Mouse (Mus musculus): ENCODE results near the gene Mypn.
A peak's percentile ranks its signal among the peaks of the same experiment; 100 is the strongest.

The Mypn gene

GRCm38 (mm10) chr10:63192736-63193135, 11.0 kb downstream of the Mypn start:
- no peak for DNase-seq

GRCm38 (mm10) chr10:63192276-63192675, 11.5 kb downstream of the Mypn start:
- no peak for DNase-seq

- DNase-seq = no peak
Observed at GRCm38 (mm10) chr10:63184451-63184850, 19.3 kb downstream of the Mypn start.

- DNase-seq = no peak
Observed at GRCm38 (mm10) chr10:63182177-63182768, 21.5 kb downstream of the Mypn start.

DNA sequence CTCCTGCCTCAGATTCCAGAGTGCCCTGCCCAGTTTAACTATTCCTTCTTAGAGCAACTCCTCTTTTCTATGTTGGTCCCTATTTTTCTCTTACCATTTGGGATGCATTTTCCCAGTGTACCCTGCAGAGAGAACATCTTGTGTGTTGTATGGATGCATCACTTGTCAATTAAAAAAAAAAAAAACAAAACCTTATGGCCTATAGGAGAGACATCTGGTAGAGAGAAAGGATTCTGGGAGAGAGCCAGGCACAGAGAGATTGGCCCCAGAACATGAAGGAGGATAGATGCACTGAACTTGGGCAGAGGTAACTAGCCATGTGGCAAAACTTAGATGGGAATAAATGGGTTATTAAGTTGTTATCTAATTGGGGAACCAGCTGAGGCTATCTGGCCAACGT, 22.6 kb downstream of the Mypn start:
- DNase-seq = no peak

GRCm38 (mm10) chr10:63179524-63179923, 24.2 kb downstream of the Mypn start:
- no peak for DNase-seq

DNA sequence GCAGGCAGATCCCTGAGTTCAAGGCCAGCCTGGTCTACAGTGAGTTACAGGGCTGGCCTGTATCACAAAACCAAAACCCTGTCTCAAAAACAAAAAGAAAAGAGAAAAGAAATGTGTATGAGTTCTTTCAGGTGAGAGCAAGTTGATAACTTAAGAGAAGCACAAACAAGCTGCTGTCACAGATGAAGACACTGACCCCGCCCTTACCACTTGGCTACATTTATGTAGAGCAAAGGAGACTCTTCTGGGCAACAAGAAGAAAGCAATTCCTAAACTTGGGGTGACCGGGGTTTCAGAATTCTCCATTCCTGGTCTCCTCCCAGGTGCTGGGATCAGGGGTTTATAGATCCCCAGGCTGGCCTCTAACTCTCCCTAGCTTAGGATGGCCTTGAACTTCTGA, 25.4 kb downstream of the Mypn start:
- DNase-seq = no peak

DNA sequence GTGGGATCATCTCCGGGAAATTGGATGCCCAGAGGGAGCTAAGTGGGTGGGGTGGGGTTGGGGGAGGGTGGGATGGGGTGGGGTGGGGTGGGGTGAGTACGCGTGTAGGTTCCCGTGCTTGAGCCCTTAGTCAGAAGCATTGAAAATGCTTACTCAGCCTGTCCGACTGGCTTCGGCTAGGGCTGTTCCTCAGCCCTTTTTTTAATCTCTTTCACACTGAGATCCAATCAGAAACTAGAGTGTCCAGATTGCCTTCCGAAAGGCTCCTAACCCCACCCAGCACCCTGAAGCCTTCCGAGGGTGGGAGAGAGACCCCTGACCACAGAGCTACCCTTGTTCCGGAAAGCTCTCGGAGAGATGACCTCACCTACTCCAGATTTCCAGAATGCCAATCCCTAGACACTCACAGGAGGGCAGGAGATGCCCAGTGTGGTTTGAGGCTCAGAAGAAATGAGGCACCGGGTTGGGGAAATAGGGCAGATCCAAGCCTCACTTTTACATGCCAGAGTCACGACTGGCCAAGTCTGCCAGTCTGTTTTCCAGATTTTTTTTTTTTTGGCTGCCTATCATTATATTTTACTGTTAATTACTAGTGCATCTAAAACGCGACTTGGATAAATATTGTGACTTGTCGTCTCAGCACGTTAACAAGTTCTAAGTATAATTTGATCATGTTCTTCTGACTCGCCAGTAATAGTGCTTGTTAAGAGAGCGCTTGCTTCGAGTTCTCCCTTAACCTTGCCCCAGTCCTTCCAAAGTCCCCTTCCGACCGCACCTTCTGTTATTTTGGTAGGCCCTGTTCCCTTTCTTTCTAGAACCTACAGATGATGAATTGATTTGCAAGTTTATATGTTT, 26.2 kb downstream of the Mypn start:
- DNase-seq = peak; percentile 4

DNA sequence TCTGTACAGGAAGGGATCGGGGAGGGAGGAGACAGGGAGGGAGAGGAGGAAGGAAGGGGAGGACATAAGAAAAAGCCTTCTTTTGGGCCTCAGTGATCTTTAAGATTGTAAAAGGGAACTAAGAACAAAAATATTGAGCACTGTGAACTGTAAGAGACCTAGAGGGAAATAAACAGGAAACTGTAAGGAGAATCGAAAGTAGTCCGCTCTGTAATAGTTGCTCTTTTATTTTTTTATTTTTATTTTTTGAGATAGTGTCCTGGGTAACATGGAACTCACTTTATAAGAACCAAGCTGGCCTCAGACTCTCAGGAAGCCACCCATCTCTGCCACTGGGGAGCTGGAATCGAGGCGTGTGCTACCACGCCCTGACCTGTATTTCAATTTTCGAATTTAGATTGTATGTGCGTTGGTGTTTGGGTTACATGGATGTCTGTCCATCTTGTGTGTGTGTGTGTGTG, 27.3 kb downstream of the Mypn start:
- DNase-seq = peak; percentile 25

GRCm38 (mm10) chr10:63172089-63172488, 31.7 kb downstream of the Mypn start:
- DNase-seq = no peak

DNA sequence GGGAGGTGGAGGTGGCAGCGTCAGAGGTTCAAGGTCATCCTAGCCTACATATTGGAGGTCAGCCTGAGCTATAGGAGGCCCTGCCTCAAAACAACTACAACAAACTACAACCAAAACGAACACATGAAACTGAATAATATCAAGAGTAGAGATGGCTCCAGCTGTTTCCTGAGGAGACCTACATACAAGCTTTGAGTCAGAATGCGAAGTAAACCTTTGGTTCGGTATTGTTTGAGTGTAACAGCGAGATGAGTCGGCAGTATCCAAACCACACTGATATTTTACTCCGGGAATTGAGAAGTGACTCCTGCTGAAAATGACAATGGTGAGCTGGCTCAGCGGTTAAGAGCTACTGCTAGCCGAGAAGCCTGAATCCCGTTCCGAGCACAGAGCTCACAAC, 34.2 kb downstream of the Mypn start:
- no peak for DNase-seq

DNA sequence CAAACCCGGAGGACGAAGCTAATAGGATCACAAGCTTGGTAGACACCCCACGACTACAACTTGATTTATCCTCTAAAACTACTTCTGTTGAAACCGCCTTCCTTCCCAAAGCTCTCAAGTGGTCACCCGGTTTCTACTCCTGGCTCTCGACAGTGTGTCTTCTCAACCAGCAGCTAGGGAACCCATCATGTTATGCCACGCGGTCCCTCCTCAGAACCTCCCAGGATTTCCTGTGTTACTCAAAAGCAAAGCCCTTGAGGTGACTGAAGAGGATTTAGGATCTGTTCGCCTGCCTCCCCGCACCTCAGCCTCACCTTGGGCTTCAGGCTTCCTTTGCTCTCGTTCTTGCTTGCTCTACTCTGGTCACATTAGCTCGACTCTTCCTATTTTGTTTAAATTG, 35.6 kb downstream of the Mypn start:
- DNase-seq = no peak

DNA sequence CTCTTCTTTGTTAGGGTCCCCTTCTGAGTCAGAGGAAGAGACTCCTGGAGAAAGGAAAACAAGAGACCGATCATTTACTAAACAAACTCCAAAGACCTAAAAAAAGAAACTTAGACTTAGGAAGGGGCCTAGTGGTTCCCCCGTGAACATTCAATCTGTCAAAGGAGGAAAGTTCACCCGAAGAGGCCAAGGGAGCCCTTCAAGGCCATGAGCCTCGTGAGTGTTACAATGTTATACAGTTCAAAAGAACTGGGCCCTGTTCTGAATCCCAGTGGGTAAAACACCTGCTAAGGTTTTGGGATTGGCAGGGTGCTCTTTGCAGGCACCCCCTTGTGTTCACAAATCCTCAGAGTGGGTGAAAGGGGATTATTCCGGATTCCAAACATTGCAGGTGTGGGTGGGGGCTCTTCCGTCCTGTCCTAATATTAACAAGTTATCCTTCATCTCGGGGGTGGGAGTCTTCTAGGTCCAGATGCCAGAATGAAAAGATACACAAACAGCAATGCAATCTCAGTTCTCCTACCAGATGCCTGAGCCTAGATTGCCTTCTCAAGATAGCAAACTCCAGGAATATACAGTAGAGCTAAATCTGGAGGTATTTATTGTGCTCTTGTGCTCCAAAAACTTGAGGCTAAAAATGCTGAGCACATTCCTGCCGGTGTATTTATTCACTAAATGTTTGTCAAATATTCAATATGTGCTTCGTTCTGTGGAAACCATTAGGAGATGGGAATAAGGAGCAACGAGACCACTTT, 36.3 kb downstream of the Mypn start:
- DNase-seq = no peak

- no peak for DNase-seq
Observed at GRCm38 (mm10) chr10:63165752-63166412, 37.9 kb downstream of the Mypn start.

- DNase-seq = no peak
Observed at GRCm38 (mm10) chr10:63161240-63161639, 42.5 kb downstream of the Mypn start.

DNA sequence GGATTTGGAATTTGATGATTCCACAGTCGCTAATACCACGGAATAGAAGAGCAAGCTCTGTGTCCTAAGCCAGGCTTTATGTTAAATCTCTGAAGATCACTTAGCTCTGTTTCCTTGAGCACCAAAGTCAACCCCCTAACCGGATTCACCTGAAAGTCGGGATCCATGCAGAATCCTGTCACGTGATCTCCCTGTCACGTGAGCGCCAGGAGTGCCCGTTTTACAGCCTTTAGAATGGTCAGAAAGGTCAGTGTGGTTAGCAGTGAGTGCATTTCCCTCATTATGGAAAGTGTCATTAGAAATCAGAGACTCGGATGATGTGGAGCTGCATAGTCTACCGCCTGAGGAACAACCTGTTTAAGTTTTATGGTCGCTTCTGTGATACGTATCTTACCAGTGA, 43.1 kb downstream of the Mypn start:
- DNase-seq = no peak

DNA sequence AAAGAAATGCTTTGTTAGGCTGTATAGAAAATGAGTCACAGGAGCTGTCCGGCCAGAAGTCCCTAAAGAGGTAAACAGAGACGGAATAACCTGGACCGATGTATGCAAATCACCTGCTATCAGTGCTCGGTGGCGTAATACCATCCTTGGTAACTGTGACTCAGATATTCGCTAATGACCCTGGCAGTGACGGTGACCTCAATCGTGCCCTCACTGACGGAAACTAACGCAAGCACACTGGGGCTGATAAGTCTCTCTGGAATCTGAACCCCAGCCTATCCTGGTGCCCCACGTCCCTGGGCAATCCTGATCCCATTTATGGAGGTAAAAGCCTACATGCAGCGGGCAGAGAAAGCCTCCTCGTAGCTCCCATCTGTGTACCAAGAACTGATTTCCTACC, 45.6 kb downstream of the Mypn start:
- DNase-seq = no peak

DNA sequence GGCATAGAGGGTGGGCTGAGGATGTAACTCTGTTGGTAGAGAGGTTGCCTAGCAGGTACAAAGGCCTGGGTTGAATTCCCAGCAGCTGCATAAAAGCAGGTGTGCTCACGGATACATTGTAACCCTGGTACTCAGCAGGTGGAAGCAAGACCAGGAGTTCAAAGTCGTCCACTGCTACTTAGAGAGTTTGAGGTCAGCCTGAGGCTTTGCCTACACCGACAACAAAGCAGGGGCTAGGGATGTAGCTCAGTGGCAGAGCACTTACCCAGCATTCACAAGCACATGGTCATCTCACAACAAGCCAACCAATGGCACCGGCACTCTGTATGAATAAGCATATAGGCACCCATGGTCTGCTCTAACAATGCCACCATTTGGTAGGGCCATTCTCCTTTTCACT, 46.3 kb downstream of the Mypn start:
- DNase-seq = no peak

GRCm38 (mm10) chr10:63156919-63157318, 46.8 kb downstream of the Mypn start:
- peak; percentile 57 for DNase-seq

- DNase-seq = no peak
Observed at GRCm38 (mm10) chr10:63156351-63156750, 47.4 kb downstream of the Mypn start.

GRCm38 (mm10) chr10:63155668-63156350, 47.9 kb downstream of the Mypn start:
- DNase-seq = no peak

- no peak for DNase-seq
Observed at GRCm38 (mm10) chr10:63154726-63155125, 49.0 kb downstream of the Mypn start.

- DNase-seq = no peak
Observed at GRCm38 (mm10) chr10:63154226-63154625, 49.5 kb downstream of the Mypn start.
